Mouse (Mus musculus): ENCODE measurements around the gene Mrpl45. TPM values are rescaled to one million over a fixed set of nuclear protein-coding genes. Genes with fewer than 3 reads are reported as not detected.

The Mrpl45 gene
- polyA plus RNA-seq, 1 experiment from 2014 or later, result 41.4 TPM

- Histone ChIP-seq H3K4me2 (peak overlapping the region; percentile 38), H3K9me3 (no peaks in the 10 kb centered on the region), H3K9ac (no peak overlapping the region), H3K4me3 (peak overlapping the region; percentile 23), H3K27ac (peak overlapping the region; percentile 74), H3K36me3 (no peaks in the 10 kb centered on the region), H3K27me3 (no peaks in the 10 kb centered on the region), H3K4me1 (peaks cover 25% of the 10 kb centered on the region)
- 30% methylated on average over 21 of the region's 21 CpGs for WGBS
- ATAC-seq (ENCODE audit: insufficient number of reproducible peaks, low FRiP score, low TSS enrichment, low read depth), result peak; percentile 74
These were observed 22.9 kb downstream of the Mrpl45 start for GRCm38 (mm10) chr11:97338302-97338976.

- peak overlapping the region; percentile 23 for H3K4me3 ChIP-seq
- H3K9me3 ChIP-seq, result no peaks in the 10 kb centered on the region
- H3K27ac ChIP-seq, result peak overlapping the region; percentile 74
- 15% methylated on average over 17 of the region's 17 CpGs for WGBS
- H3K4me1 ChIP-seq, result peaks cover 30% of the 10 kb centered on the region
- peak overlapping the region; percentile 38 for H3K4me2 ChIP-seq
- no peak overlapping the region for H3K9ac ChIP-seq
- H3K27me3 ChIP-seq, result 0 out of 2 replicates have a peak, but pooled peaks cover 3% of the 10 kb centered on the region
- H3K36me3 ChIP-seq, result no peaks in the 10 kb centered on the region
- no peak for ATAC-seq (ENCODE audit: insufficient number of reproducible peaks, low FRiP score, low TSS enrichment, low read depth)
These were observed 23.4 kb downstream of the Mrpl45 start for GRCm38 (mm10) chr11:97338977-97339315.

- Histone ChIP-seq H3K4me3 (no peak overlapping the region), H3K36me3 (no peaks in the 10 kb centered on the region), H3K4me1 (peaks cover 21% of the 10 kb centered on the region), H3K4me2 (0 out of 2 replicates have a peak overlapping the region, but pooled peaks have one; percentile 1), H3K9ac (no peak overlapping the region), H3K27ac (no peak overlapping the region), H3K9me3 (no peaks in the 10 kb centered on the region), H3K27me3 (0 out of 2 replicates have a peak, but pooled peaks cover 3% of the 10 kb centered on the region)
- WGBS, result 48% methylated on average over 7 of the region's 8 CpGs
- ATAC-seq (ENCODE audit: insufficient number of reproducible peaks, low FRiP score, low TSS enrichment, low read depth), result no peak
These were observed 27.7 kb downstream of the Mrpl45 start for GRCm38 (mm10) chr11:97343175-97343574.

GRCm38 (mm10) chr11:97343619-97344018, 28.1 kb downstream of the Mrpl45 start:
- H3K36me3 ChIP-seq, result no peaks in the 10 kb centered on the region
- H3K27me3 ChIP-seq, result 0 out of 2 replicates have a peak, but pooled peaks cover 3% of the 10 kb centered on the region
- ATAC-seq (ENCODE audit: insufficient number of reproducible peaks, low FRiP score, low TSS enrichment, low read depth), result no peak
- no peak overlapping the region for H3K9ac ChIP-seq
- no peak overlapping the region for H3K4me3 ChIP-seq
- no peaks in the 10 kb centered on the region for H3K9me3 ChIP-seq
- H3K27ac ChIP-seq, result no peak overlapping the region
- 0 out of 2 replicates have a peak overlapping the region, but pooled peaks have one; percentile 1 for H3K4me2 ChIP-seq
- 30% methylated on average over 17 of the region's 17 CpGs for WGBS
- H3K4me1 ChIP-seq, result peaks cover 17% of the 10 kb centered on the region

- WGBS, result 55% methylated on average over 10 of the region's 10 CpGs
- H3K9ac ChIP-seq, result no peak overlapping the region
- H3K9me3 ChIP-seq, result no peaks in the 10 kb centered on the region
- peaks cover 22% of the 10 kb centered on the region for H3K4me1 ChIP-seq
- no peaks in the 10 kb centered on the region for H3K36me3 ChIP-seq
- 0 out of 2 replicates have a peak, but pooled peaks cover 3% of the 10 kb centered on the region for H3K27me3 ChIP-seq
- no peak for ATAC-seq (ENCODE audit: insufficient number of reproducible peaks, low FRiP score, low TSS enrichment, low read depth)
- no peak overlapping the region for H3K4me2 ChIP-seq
- H3K27ac ChIP-seq, result no peak overlapping the region
- no peak overlapping the region for H3K4me3 ChIP-seq
These were observed 29.9 kb downstream of the Mrpl45 start for GRCm38 (mm10) chr11:97345446-97345845.

- Histone ChIP-seq H3K4me1 (peaks cover 22% of the 10 kb centered on the region), H3K27ac (no peak overlapping the region), H3K9ac (no peak overlapping the region), H3K9me3 (no peaks in the 10 kb centered on the region), H3K36me3 (no peaks in the 10 kb centered on the region), H3K4me2 (no peak overlapping the region), H3K4me3 (no peak overlapping the region), H3K27me3 (0 out of 2 replicates have a peak, but pooled peaks cover 3% of the 10 kb centered on the region)
- WGBS, result 81% methylated on average over 9 of the region's 9 CpGs
- no peak for ATAC-seq (ENCODE audit: insufficient number of reproducible peaks, low FRiP score, low TSS enrichment, low read depth)
These were observed 30.9 kb downstream of the Mrpl45 start for GRCm38 (mm10) chr11:97346383-97346782.

GRCm38 (mm10) chr11:97347291-97347690, 31.8 kb downstream of the Mrpl45 start:
- H3K4me1 ChIP-seq, result peaks cover 22% of the 10 kb centered on the region
- H3K27me3 ChIP-seq, result 0 out of 2 replicates have a peak, but pooled peaks cover 3% of the 10 kb centered on the region
- no peaks in the 10 kb centered on the region for H3K9me3 ChIP-seq
- H3K27ac ChIP-seq, result no peak overlapping the region
- no peak overlapping the region for H3K4me2 ChIP-seq
- WGBS, result 83% methylated on average over 9 of the region's 9 CpGs
- H3K9ac ChIP-seq, result no peak overlapping the region
- H3K4me3 ChIP-seq, result no peak overlapping the region
- H3K36me3 ChIP-seq, result no peaks in the 10 kb centered on the region
- ATAC-seq (ENCODE audit: insufficient number of reproducible peaks, low FRiP score, low TSS enrichment, low read depth), result no peak

GRCm38 (mm10) chr11:97350035-97350434, 34.5 kb downstream of the Mrpl45 start:
- Histone ChIP-seq H3K4me2 (no peak overlapping the region), H3K9ac (no peak overlapping the region), H3K27ac (peak overlapping the region; percentile 27; the same call in 1 of the 2 replicates), H3K4me3 (no peak overlapping the region), H3K4me1 (peaks cover 10% of the 10 kb centered on the region), H3K27me3 (no peaks in the 10 kb centered on the region), H3K9me3 (no peaks in the 10 kb centered on the region), H3K36me3 (no peaks in the 10 kb centered on the region)
- WGBS, result 24% methylated on average over 2 of the region's 2 CpGs
- peak; percentile 37; the same call in 1 of the 2 replicates for ATAC-seq (ENCODE audit: insufficient number of reproducible peaks, low FRiP score, low TSS enrichment, low read depth)

- H3K4me1 ChIP-seq, result peaks cover 10% of the 10 kb centered on the region
- 73% methylated on average over 3 of the region's 3 CpGs for WGBS
- no peaks in the 10 kb centered on the region for H3K9me3 ChIP-seq
These were observed 36.6 kb downstream of the Mrpl45 start, which contains the start of gene Gpr179 for GRCm38 (mm10) chr11:97352027-97352684. Gene Gpr179 (minus strand): TSS chr11:97352077.

GRCm38 (mm10) chr11:97352935-97353597, 37.5 kb downstream of the Mrpl45 start:
- H3K27me3 ChIP-seq, result no peaks in the 10 kb centered on the region
- H3K9me3 ChIP-seq, result no peaks in the 10 kb centered on the region
- no peak overlapping the region for H3K27ac ChIP-seq
- no peak overlapping the region for H3K4me3 ChIP-seq
- ATAC-seq (ENCODE audit: insufficient number of reproducible peaks, low FRiP score, low TSS enrichment, low read depth), result no peak
- H3K4me1 ChIP-seq, result peaks cover 10% of the 10 kb centered on the region
- no peak overlapping the region for H3K4me2 ChIP-seq
- no peaks in the 10 kb centered on the region for H3K36me3 ChIP-seq
- WGBS, result 42% methylated on average over 4 of the region's 4 CpGs
- no peak overlapping the region for H3K9ac ChIP-seq

More at GRCm38 (mm10) chr11:97352027-97352684, 36.6 kb downstream of the Mrpl45 start, which contains the start of gene Gpr179:
- no peak within 1 kb of the TSS for H3K27ac ChIP-seq
- no peak within 1 kb of the TSS for H3K4me3 ChIP-seq
- no peak within 1 kb of the TSS for H3K4me2 ChIP-seq
- H3K27me3 ChIP-seq, result no peaks in the 10 kb centered on the region
- no peak within 1 kb of the TSS for H3K9ac ChIP-seq
- no peak for ATAC-seq (ENCODE audit: insufficient number of reproducible peaks, low FRiP score, low TSS enrichment, low read depth)
- H3K36me3 ChIP-seq, result no peaks in the 10 kb centered on the region

- Histone ChIP-seq H3K9ac (no peak overlapping the region), H3K4me1 (peaks cover 8% of the 10 kb centered on the region), H3K9me3 (no peaks in the 10 kb centered on the region), H3K27ac (no peak overlapping the region), H3K27me3 (no peaks in the 10 kb centered on the region), H3K4me3 (no peak overlapping the region), H3K36me3 (no peaks in the 10 kb centered on the region), H3K4me2 (no peak overlapping the region)
- no peak for ATAC-seq (ENCODE audit: insufficient number of reproducible peaks, low FRiP score, low TSS enrichment, low read depth)
- 68% methylated on average over 2 of the region's 2 CpGs for WGBS
These were observed 39.1 kb downstream of the Mrpl45 start for GRCm38 (mm10) chr11:97354646-97355045.
